Mouse (Mus musculus) embryo, embryonic 10.5 days (tissue): ENCODE results near the gene Psmd8.
"Not testable (repeated sequence)": the region's sequence is repeated elsewhere in the genome, so short reads cannot be mapped to it uniquely, and the experiment has no call there.

ENCODE experiments used
- DNase-seq: peaks from one replicate; pipeline ENCODE4 v3.0.0-alpha.2; 2015; ENCODE audit warnings: low spot score

The Psmd8 gene

DNA sequence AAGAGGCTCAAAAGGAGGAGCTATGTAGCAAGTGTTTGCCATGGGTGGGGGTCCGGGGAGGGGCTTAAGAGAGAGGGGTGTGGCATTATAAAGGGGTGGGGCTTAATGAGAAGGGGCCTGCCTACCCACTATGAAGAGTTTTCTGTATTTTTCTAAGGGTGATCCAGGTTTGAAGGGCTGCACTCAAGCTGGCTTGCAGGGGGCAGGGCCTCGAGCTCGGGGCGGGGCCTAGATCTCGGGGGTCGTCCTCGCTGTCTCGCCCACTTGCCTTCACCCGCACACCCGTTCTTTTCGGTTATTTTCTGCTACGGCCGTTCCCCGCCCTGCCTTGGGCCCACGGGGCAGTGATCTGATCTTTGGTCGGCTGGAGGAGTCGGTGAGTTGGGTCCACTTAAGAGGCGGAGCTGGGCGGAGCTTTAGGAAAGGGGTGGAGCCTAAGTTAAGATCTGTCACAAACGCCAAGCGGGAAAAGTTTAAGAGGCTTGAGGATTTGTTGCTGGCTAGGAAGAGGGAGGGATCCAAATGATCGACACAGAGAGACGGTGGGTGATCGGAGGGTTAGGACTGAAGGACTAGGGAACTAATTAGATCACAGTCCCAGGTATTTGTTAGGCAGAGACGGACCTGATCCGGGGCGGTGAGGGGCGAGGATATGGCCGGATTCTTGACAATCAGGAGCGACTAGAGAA is 10.3 kb downstream of the Psmd8 start, which contains the start of the genes Ggn and Spred3:
TSS of gene Ggn (plus strand) at position 145 of the 689 bp plus-strand sequence.
TSS of gene Spred3 (minus strand) at position 346 of the 689 bp plus-strand sequence.
- DNase-seq, result peak; percentile 89

DNA sequence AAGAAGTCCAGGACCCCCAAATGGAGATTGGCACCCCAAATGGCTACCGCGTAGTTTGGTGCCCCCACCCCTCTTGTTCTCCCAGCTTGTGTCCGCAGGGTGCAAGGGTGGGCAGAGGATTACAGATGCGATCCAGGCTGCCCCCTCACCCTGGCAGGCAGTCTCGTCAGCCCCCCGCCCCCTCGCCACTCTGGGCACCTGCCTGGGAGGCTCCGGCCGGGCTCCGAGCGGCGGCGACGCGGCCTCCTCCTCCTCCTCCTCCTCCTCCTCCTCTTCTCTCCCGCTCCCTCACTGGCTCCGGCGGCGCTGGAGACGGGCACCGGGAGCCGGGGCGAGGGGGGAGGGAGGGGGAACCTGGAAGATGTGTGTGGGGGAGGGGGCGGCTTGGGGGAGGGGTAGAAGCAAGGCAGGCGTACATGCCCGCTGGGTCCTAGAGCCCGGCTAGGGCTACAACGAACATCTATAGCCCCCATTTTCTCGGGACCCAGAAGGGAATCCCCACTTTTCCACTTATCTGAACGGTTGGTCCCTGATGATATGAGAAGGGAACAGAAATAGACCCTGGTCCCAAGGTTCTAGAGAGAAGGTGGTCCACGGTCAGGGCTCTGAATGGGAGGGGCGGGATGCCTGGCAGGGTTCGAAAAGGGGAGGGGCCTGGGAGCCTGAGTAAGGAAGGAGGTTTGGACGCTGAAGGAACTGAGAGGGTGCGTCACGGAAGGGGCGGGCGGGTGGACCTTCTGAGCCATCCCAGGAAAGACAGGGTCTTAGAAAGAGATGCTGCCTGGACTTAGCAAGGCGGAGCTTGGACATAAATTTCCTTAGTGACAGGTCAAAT is 11.1 kb downstream of the Psmd8 start:
- DNase-seq, result peak; percentile 94

DNA sequence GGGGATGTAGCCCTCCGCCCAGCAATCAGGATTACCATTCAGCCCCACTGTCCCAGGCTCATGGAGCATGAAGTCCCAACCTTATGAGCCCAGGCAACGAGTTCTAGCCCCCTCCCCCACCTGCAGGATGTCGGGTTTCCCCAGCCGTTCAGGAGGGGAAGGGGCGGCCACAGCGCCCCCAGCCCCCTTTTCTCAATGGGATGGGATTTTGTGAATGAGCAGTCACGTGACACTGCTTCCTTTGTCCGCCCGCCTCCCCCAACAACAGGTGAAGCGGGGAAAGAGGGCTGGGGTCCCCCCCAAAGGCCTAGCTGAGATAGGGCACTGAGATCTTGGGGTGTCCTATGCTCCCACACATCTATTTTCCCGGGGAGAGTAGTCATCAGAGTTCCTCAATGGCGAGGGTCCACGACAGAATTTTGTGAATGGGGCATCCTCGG is 11.7 kb downstream of the Psmd8 start:
- DNase-seq, result no peak

DNA sequence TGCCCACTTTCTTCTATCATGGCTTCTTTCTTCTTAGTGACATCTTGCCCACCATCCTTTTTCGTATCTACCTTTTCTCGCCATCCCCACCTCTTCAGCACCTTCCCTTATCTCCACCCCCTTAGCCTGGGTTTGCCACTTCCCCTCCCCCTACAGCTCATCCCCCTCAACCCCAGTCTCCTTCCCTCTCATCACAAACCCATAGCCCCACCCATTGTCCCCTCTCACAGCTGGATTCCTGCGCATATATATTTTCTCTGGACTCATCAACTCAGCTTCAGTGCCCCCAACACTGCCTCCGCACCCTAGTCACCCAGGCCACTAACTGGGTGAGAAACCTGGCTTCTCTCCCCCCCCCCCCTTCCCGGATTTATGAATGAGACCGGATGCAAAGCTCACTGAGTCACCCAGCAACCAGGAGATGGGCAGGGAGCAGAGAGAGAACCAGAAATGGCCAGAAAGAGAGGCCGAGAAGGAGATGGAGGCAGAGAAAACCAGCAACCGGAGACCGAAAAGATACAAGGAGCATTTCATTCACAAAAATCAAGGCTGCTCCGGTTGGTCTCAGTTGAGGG is 12.3 kb downstream of the Psmd8 start:
- peak; percentile 17 for DNase-seq

DNA sequence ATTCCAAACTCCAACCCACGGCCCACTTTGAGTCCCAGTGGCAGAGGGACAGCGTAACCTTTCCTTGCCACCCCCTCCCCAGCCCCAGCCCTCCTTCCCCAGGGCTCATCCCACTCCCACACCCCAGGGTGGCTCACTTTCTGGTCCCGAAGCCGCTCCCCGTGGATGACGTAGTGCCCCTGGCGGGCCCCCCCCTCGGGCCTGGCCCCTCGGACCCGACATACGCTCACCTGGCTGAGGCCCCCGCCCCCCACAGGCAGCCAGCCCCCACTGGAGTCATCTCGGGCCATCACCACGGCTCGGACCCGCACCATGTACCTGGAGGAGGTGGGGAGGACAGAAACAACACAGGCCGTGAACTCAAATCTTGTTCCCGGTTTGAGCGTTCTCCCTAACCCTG is 12.8 kb downstream of the Psmd8 start:
- DNase-seq, result no peak

DNA sequence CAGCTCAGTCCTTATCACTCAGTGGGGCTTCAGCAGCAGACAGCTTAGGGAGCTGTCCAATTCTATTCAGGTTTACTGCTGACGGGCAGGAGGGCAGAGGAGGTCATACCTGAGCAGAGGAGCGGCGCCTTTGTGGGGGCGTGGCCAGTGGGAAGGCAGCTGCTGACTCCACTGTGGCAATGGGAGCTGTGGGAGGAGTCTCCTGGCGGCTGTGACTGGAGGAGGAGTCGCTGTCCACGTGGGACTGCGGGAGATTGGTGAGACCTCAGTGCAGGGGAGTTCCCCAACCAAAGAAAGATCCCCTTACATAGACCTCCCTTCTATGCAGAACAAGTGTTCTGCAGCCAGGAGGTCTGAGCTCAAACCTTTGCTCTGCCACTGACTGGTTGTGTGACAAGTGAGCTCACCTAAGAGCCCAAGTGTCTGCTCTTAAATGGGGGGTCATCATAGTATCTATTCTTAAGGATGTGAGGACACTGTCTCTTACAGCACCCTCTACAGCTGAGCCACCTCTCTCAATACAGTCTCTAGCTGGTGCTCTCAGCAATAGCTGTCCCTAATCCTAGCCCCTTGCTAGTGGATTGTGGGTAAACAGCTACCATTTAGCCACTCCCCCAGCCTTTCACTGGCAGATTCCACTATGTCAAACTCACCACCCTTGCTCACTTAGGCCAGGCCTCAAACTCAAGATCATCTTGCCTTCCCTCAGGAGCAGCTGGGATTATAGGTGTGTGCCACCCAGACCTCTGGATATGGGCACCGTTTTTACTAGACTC is 17.6 kb downstream of the Psmd8 start:
- peak; percentile 52 for DNase-seq

DNA sequence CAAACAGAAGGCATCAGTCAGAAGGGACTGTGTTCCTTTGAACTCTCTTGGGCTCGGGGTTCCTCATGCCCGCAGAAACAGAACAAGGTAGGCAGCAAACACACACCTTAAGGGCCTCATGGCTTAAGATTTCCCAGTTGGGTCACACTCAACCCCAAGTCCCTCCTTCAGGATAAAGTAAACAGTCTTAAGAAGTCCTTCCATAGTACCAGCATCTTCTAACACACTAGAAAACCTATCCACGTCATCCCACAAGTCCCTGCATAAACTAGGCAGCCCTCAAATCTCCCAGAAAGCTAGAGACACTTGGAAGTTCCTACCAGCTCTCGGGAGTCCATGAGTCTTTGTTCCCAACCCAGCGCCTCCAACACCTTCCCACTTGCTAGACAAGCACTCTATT is 18.2 kb downstream of the Psmd8 start:
- DNase-seq, result no peak

DNA sequence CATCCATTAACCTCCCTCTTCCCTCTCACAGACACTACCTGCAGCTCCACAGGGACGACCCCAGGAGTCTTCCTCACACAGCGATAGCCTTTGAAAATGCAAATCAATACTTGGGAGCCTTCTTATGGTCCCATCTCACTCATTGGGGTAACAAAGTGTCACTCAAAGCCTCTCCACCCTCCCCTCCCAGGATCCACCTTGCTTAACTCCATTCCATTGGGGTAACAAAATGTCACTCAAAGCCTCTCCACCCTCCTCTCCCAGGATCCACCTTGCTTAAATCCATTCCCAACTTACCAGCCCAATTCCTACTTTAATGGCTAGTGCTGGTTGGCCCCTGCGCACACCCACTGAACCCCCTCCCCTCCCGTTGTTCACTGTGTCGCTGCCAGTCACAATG is 22.2 kb downstream of the Psmd8 start:
- no peak for DNase-seq

DNA sequence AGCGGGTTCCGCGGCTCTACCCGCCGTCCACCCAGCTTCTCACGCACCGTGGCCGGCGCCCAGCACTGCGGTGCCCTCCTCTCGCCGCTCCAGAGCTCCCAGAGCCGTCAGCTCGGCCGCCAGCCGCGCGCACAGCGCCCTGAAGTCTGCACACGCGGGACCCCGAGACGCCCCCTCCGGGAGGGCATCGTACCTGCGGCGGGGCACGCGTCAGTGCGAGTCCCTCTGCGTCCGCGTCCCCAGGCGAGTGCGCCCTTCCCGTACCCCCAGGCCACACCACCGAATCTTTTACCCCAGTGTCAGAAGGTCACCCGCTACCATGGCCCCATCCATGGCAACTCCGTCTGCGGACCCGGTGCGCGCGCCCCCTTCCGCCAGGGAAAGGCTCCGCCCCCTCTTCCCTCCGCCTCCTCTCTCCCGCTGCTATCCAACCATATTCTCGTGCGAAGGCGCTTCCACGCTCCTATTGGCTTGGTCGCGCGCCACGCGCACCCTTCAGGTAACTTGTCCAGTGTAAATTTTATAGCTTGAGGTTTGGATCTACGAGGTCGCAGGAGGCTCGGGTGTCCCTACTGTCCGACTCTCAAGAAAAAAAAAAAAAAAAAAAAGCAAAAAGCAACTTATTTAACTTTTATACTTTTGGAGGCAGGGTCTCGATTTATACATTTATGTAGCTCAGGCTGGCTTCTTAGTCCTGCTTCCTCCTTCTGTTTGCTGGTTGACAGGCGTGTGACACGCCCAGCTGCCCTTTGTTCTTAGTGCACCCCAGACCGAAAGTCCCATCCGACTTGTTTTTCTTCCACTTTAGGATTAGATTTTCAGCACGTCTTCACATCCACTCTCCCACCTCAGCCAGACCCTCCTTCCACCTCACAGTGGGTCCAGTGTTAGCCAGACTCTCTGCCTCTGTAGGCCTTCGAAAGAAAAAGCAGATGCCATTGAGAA is 24.4 kb downstream of the Psmd8 start, which contains the start of gene Fam98c:
TSS of gene Fam98c (minus strand) at position 397 of the 945 bp plus-strand sequence.
- DNase-seq, result peak; percentile 91

DNA sequence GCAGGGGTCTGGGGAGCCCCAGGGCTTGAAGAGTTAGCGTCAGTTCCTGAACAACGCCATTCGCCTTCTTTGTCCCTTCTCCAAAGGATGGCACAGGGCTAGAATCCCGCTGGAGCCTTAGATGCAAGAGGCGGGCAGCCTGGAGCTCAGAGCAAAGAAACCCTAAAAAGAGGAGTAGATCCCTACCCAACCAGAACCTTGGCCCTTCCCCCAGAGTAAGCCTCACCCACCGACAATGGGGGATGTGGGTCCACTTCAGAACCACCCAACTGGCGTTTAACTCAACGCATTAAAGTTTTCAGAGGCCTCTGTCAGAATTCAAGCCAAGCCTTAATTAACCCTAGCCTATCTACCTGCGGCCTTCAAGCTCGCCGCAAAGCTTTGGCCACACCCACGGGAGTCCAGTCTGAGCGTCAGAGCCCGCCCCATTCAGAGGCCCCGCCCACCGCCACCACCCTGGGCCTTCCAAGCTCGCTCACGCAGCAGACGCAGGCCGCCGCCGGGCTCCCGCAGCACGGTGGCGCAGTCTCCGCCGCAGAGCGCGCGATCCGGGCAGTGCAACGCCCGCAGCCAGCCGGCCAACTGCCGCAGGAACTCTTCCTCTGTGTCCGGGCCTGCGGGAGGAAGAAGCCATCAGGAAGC is 25.2 kb downstream of the Psmd8 start:
- DNase-seq, result peak; percentile 88

DNA sequence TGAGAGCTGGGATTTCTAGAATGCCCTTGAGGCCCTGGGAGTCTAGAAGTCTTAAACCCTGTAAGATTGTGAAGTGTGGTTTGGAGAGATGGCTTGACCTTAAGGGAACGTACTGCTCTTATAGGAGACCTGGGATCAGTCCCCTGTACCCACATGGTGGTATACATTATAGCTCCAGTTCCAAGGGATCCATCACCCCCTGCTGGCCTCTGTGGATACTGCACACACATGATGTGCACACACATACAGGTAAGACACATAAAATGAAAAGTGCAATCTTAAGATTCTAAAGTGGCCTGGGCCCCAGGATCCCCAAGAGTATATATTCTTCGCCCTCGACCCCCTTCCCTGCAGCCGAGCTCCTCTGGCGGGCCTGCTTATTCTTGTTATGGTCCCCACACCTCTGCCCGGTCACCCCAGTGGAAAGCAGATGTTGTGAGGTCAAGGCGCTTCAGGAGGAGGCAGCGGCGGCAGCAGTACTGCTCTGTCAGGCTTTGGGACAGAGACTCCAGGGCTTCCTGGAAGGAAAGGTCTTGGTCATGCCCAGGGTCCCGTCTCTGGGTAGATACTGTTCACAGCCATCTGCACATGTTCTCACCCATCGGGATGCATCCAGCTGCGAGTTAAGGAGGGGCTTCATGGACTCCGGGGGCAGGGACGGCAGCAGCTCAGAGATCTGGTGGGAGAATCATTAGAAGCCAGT is 26.3 kb downstream of the Psmd8 start:
- no peak for DNase-seq

DNA sequence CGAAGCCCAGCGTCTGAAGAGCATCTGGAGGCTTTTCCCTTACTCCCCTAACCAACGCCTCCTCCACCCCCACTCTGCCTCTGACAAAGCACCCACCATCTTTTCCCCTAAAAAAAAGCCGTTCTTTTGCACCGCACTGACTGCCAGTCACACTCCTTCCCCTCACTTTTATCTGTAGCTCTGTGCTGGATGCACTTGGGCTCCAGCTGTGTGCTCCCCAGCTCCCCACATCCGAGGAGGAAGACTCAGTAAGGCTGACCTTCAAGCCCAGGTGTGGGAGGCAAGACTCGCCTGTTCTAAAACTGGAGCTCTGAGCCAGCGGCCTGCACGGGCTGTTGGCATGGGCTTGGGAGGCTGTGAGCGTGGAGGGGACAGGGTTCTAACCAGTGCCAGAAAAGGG is 29.0 kb downstream of the Psmd8 start:
- DNase-seq, result no peak

DNA sequence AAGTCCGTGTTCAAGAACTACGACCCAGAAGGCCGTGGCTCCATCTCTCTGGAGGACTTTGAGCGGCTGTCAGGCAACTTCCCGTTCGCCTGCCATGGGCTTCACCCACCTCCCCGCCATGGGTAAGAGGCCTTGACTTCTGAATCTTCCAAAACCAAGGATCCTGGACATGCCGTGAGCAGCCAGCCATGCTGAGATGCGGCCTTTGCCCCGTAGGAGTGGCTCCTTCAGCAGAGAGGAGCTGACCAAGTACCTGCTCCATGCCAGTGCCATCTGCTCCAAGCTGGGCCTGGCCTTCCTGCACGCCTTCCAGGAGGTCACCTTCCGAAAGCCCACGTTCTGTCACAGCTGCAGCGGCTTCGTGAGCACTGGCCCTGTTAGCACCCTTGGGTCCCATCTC is 31.7 kb downstream of the Psmd8 start:
- no peak for DNase-seq

DNA sequence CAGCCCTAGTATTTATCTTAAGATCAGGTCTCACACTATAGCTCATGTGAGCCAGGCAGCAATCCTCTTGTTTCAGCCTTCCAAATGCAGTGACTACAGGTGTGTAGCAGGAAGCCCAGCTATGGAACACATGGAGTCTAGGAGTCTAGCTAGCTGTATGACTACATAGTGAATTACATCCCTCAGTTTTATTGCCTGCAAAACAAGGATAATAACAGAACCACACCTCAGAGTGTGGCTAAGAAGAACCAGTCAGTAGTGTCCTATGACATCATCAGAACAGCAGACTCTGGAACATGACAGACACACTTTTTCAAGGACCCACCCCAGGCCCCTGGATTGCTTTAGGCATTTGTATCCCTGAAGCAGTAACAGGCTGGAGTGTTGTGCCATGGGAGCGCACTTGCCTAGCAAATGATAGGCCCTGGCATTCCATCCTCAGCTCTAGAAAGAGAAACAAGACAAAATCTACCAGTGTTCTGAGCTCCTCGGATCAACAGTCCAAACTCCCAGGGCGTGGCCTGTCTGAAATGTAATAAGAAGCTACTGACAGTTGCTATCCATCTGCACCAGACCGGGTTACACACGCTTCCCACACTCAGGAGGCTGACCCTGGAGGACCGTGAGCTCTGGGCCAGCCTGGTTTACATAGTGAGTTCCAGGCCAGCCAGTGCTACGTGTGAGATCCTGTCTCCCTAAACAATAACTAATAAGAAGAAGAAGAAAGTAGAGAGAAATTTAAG is 33.7 kb downstream of the Psmd8 start:
- no peak for DNase-seq

DNA sequence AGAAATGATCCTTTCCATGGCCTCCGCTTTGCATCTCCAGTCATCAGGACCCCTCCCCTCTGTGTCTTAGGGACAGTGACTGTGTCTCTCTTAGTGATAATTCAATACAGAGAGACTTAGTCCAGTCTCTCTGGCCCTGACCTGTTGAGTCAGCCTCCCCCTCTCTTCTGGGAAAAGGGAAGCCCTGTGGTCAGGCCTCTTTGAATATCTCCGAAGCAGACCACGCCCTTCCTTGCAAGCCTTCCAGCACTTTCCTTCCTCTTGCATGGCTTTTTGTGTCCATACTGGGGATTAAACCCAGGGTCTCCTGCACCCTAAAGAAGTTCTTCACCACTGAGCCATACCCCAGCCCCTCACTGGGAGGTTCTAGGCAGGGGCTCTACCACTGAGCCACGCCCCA is 36.5 kb downstream of the Psmd8 start:
- DNase-seq, result no peak

DNA sequence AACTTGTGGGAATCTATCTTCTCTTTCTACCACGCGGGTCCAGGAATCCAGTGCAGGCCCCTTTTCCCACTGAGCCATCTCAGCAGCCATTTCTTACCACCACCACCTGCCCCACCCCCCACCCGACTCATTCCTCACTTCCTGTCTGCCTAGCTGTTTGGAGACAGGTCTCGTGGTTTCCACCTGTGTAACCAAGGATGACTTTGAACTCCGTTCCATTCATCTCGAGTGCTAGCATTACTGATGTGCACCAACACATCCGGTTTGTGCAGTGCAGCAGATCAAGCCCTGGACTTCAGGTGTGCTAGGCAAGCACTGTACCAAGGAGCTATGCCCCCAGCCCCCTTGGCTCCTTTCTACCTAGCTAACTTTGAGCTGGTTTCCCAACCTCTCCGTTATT is 39.1 kb downstream of the Psmd8 start:
- no peak for DNase-seq

DNA sequence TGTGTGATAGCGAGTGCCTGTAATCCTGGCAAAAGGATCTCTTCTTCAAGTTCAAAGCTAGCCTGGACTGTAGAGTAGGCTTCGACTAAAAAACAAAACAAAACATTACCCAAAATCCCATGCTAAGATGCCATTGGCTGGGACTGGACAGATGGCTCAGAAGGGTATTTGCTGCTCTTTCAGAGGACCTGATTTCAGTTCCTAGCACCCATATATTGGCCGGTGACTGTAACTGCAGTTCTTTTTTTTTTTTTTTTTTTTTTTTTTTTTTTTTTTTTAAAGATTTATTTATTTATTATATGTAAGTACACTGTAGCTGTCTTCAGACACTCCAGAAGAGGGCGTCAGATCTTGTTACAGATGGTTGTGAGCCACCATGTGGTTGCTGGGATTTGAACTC is 41.3 kb downstream of the Psmd8 start:
- DNase-seq, result not testable (repeated sequence)

DNA sequence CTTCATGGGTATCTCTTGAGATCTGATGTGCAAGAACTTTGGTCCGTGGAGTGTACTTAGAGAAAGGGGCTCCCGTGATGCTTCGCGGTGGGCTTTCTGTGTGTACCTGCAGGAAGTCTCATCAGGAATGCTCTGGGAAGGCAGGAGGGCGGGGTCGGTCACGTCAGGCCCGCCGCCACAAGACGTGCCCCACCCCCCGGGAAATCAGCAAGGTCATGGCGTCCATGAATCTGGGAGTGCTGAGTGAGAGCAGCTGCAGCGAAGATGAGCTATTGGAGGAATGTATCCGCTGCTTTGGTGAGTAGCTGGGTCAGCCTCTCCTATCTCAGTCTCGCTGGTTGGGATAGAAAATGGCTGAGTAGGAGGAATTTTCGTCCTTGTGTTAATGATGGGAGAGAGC is 43.1 kb downstream of the Psmd8 start:
- DNase-seq, result no peak
